ENCODE assay signal across 28 mouse cellular contexts in genomic region chr13:112862978-112863677, GRCm38 (mm10).
DNase-seq lines count a peak whose midpoint lies in the region; ATAC-seq and TF ChIP-seq lines count a peak whose summit lies in the region.
"Had no signal": no experiment of that assay in that cellular context is flagged by ENCODE, and none has a peak within 500 bp of the region (broad histone marks: within the 10 kb centered on the region; RNA-seq: fewer than 3 reads in every experiment).

No protein-coding gene starts in this region.

- H3K79me2 ChIP-seq in myocyte (ENCODE audit: control insufficient read depth, insufficient read depth): no peaks in the 10 kb centered on the region

- WGBS in midbrain, embryonic 11.5 days: 86% methylated on average over 1 of the region's 1 CpGs
- 94% methylated on average over 1 of the region's 1 CpGs for WGBS in midbrain, embryonic 14.5 days

- no peak for ATAC-seq in midbrain, embryonic 11.5 days (ENCODE audit: low FRiP score)
- ATAC-seq in midbrain, embryonic 14.5 days (ENCODE audit: low FRiP score, low TSS enrichment): no peak
- peak; percentile 49 for ATAC-seq in activated CD4-positive, CD25-positive, alpha-beta regulatory T cell, adult 4 months
- ATAC-seq: forebrain, embryonic 13.5 days; forebrain, postnatal 0 days; Patski had no signal

- peaks cover 11% of the 10 kb centered on the region for H3K36me3 ChIP-seq in midbrain, embryonic 11.5 days (ENCODE audit: control insufficient read depth, insufficient read depth, low read length)
- H3K36me3 ChIP-seq in midbrain, embryonic 14.5 days (ENCODE audit: control insufficient read depth, insufficient read depth, low read length): peaks cover 55% of the 10 kb centered on the region
- H3K36me3 ChIP-seq in myocyte (ENCODE audit: control insufficient read depth, insufficient read depth): peaks cover 55% of the 10 kb centered on the region

- H3K9me3 ChIP-seq in midbrain, embryonic 11.5 days (ENCODE audit: control insufficient read depth, low read length): no peaks in the 10 kb centered on the region
- no peaks in the 10 kb centered on the region for H3K9me3 ChIP-seq in midbrain, embryonic 14.5 days (ENCODE audit: control insufficient read depth, low read length)
- H3K9me3 ChIP-seq: forebrain, embryonic 10.5 days; forebrain, embryonic 13.5 days; G1E; hindbrain, embryonic 12.5 days; hindbrain, embryonic 15.5 days; intestine, embryonic 15.5 days had no signal

- DNase-seq in gastrocnemius, adult 2 months: no peak
- no peak for DNase-seq in gastrocnemius, adult 8-10 months (ENCODE audit: low spot score in 2 of 2)
- DNase-seq in midbrain, embryonic 11.5 days (ENCODE audit: low spot score, missing footprints): peak; percentile 75
- no peak for DNase-seq in midbrain, embryonic 14.5 days
- DNase-seq in ovary, postnatal 36 days (ENCODE audit: low spot score): no peak
- no peak for DNase-seq in kidney, adult 11 months
- DNase-seq: adrenal gland, adult 8-10 months; adrenal gland, postnatal 25 days; B cell, adult 2 months; cerebellum, adult 11-12 months; cerebellum, adult 8-10 months; cerebellum, postnatal 10 days; cerebellum, postnatal 36 days; embryo, embryonic 11 days; forebrain, postnatal 0 days; gastrocnemius, postnatal 10 days; gastrocnemius, postnatal 36 days; kidney, adult 18-20 months had no signal

- peak overlapping the region; percentile 65; the same call in 1 of the 2 replicates for H3K27ac ChIP-seq in gastrocnemius, adult 2 months
- no peak overlapping the region for H3K27ac ChIP-seq in midbrain, embryonic 11.5 days (ENCODE audit: low read depth, low read length)
- no peak overlapping the region for H3K27ac ChIP-seq in midbrain, embryonic 14.5 days (replicated peaks; ENCODE audit: low read depth, low read length)
- H3K27ac ChIP-seq: forebrain, embryonic 10.5 days; forebrain, embryonic 13.5 days; hindbrain, embryonic 12.5 days; hindbrain, embryonic 15.5 days; intestine, embryonic 15.5 days had no signal

- intact Hi-C loops in gastrocnemius, adult 2 months (cut with DNase I): loop anchor here (10.0 kb wide), 1 partner anchor 188 kb away; no protein-coding TSS in a partner anchor

- no peak overlapping the region for H3K4me2 ChIP-seq in midbrain, embryonic 11.5 days
- H3K4me2 ChIP-seq in midbrain, embryonic 14.5 days (ENCODE audit: low read length): no peak overlapping the region
- H3K4me2 ChIP-seq in myocyte (ENCODE audit: low read depth): no peak overlapping the region
- H3K4me2 ChIP-seq: forebrain, embryonic 13.5 days; hindbrain, embryonic 12.5 days; hindbrain, embryonic 15.5 days; intestine, embryonic 15.5 days had no signal

- no peak for TF ChIP-seq CTCF in gastrocnemius, adult 2 months (IDR thresholded peaks at IDR 0.05)

- no peak overlapping the region for H3K9ac ChIP-seq in midbrain, embryonic 11.5 days (ENCODE audit: low read length)
- no peak overlapping the region for H3K9ac ChIP-seq in midbrain, embryonic 14.5 days (replicated peaks; ENCODE audit: low read length)
- H3K9ac ChIP-seq: forebrain, embryonic 13.5 days; forebrain, postnatal 0 days; hindbrain, embryonic 12.5 days; hindbrain, embryonic 15.5 days; intestine, embryonic 15.5 days had no signal

- no peaks in the 10 kb centered on the region for H3K27me3 ChIP-seq in midbrain, embryonic 11.5 days (ENCODE audit: control insufficient read depth, insufficient read depth, low read length)
- no peaks in the 10 kb centered on the region for H3K27me3 ChIP-seq in midbrain, embryonic 14.5 days (ENCODE audit: control insufficient read depth, insufficient read depth, low read length)
- H3K27me3 ChIP-seq in myocyte (ENCODE audit: control insufficient read depth, insufficient read depth, insufficient read length): no peaks in the 10 kb centered on the region
- H3K27me3 ChIP-seq: CH12.LX; forebrain, embryonic 13.5 days; hindbrain, embryonic 12.5 days; hindbrain, embryonic 15.5 days; intestine, embryonic 15.5 days; Patski had no signal

- H3ac ChIP-seq in myocyte (ENCODE audit: control insufficient read depth, insufficient read length): no peak overlapping the region

- H3K4me3 ChIP-seq in gastrocnemius, adult 2 months: no peak overlapping the region
- H3K4me3 ChIP-seq in midbrain, embryonic 11.5 days (ENCODE audit: low read depth, low read length): no peak overlapping the region
- H3K4me3 ChIP-seq in midbrain, embryonic 14.5 days (replicated peaks; ENCODE audit: low read depth, low read length): no peak overlapping the region
- H3K4me3 ChIP-seq in myocyte: no peak overlapping the region
- H3K4me3 ChIP-seq: forebrain, embryonic 10.5 days; forebrain, embryonic 13.5 days; hindbrain, embryonic 12.5 days; hindbrain, embryonic 15.5 days; intestine, embryonic 15.5 days had no signal

- no peak for TF ChIP-seq POLR2A in myocyte (IDR thresholded peaks at IDR 0.05; ENCODE audit: insufficient read length, low read depth)

- H3K4me1 ChIP-seq in midbrain, embryonic 11.5 days (ENCODE audit: control insufficient read depth, insufficient read depth, low read length): no peaks in the 10 kb centered on the region
- no peaks in the 10 kb centered on the region for H3K4me1 ChIP-seq in midbrain, embryonic 14.5 days (ENCODE audit: control insufficient read depth, insufficient read depth, low read length)
- H3K4me1 ChIP-seq: forebrain, embryonic 10.5 days; hindbrain, embryonic 15.5 days had no signal

TF ChIP-seq in myocyte, 11 proteins besides CTCF, POLR2A, EP300 and RAD21:
- TF ChIP-seq USF1 (IDR thresholded peaks at IDR 0.05; ENCODE audit: low read depth): no peak
- peak; percentile 86 for TF ChIP-seq CEBPB (IDR thresholded peaks at IDR 0.05; ENCODE audit: insufficient read depth, poor library complexity, severe bottlenecking)
- no peak for TF ChIP-seq MYOD1 (IDR thresholded peaks at IDR 0.05; ENCODE audit: control insufficient read depth in 1 of 3, insufficient read length in 2 of 3, low read depth in 2 of 3)
